Mouse (Mus musculus): ENCODE measurements around the gene Nr0b2. TPM values are rescaled to one million over a fixed set of nuclear protein-coding genes. Genes with fewer than 3 reads are reported as not detected.

Nr0b2 gene
- polyA plus RNA-seq, 1 experiment from 2014 or later = 0.13 TPM

DNA sequence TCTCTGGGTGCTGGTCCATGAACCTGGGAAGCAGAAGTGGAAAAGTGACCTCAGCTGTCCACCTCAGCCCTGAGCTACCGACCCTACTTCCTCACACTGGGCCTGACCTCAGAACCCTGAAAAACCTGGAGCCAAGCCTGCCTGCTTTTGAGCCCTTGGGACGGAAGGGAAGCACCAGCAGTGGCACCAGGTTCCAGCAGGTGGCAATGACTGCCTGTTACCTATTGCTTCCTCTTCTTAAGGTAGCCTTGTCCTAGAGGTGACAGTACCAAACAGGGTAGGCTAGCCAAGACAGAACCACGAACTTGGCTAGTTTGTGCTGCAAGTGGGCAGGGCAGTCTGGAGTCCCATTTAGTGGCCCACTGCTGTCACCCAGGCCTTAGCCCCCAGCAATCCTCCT is 20.4 kb upstream of the Nr0b2 start:
- Histone ChIP-seq H3K27ac (no peak overlapping the region), H3K4me1 (no peaks in the 10 kb centered on the region), H3K36me3 (peaks cover 95% of the 10 kb centered on the region), H3K27me3 (no peaks in the 10 kb centered on the region), H3K9me3 (no peaks in the 10 kb centered on the region), H3K4me3 (no peak overlapping the region), H3K4me2 (replicated peaks) (no peak overlapping the region), H3K9ac (no peak overlapping the region)
- 87% methylated on average over 3 of the region's 3 CpGs for WGBS
- no peak for ATAC-seq (ENCODE audit: low FRiP score, low read depth)

DNA sequence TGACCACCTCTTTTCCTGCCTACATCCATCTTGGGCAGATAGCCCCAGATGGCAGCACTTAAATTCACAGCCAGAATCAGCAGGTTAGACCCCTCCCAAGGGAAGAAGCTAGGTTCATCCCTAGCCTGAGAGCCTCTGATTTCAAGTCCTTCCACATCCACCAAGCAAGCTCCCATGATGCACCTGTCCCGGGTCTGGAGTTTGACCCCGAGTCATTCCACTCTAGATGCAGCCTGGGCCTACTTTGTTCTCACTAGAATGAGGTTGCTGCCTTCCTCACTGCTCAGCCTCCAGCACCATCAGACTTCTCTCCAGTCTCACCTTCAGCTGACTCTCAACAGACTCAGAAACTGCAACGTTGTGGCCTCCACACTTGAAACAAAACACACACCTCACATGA is 17.1 kb upstream of the Nr0b2 start:
- Histone ChIP-seq H3K9ac (no peak overlapping the region), H3K4me2 (replicated peaks) (no peak overlapping the region), H3K36me3 (peaks cover 98% of the 10 kb centered on the region), H3K4me1 (no peaks in the 10 kb centered on the region), H3K9me3 (no peaks in the 10 kb centered on the region), H3K27me3 (no peaks in the 10 kb centered on the region), H3K27ac (no peak overlapping the region), H3K4me3 (no peak overlapping the region)
- WGBS = 84% methylated on average over 3 of the region's 3 CpGs
- no peak for ATAC-seq (ENCODE audit: low FRiP score, low read depth)

- Histone ChIP-seq H3K9ac (no peak overlapping the region), H3K36me3 (peaks cover 98% of the 10 kb centered on the region), H3K27ac (no peak overlapping the region), H3K4me3 (no peak overlapping the region), H3K4me2 (replicated peaks) (no peak overlapping the region), H3K27me3 (no peaks in the 10 kb centered on the region), H3K9me3 (no peaks in the 10 kb centered on the region), H3K4me1 (no peaks in the 10 kb centered on the region)
- WGBS = 88% methylated on average over 5 of the region's 5 CpGs
- ATAC-seq (ENCODE audit: low FRiP score, low read depth) = no peak
Measured at GRCm38 (mm10) chr4:133536652-133537051, 16.5 kb upstream of the Nr0b2 start.

DNA sequence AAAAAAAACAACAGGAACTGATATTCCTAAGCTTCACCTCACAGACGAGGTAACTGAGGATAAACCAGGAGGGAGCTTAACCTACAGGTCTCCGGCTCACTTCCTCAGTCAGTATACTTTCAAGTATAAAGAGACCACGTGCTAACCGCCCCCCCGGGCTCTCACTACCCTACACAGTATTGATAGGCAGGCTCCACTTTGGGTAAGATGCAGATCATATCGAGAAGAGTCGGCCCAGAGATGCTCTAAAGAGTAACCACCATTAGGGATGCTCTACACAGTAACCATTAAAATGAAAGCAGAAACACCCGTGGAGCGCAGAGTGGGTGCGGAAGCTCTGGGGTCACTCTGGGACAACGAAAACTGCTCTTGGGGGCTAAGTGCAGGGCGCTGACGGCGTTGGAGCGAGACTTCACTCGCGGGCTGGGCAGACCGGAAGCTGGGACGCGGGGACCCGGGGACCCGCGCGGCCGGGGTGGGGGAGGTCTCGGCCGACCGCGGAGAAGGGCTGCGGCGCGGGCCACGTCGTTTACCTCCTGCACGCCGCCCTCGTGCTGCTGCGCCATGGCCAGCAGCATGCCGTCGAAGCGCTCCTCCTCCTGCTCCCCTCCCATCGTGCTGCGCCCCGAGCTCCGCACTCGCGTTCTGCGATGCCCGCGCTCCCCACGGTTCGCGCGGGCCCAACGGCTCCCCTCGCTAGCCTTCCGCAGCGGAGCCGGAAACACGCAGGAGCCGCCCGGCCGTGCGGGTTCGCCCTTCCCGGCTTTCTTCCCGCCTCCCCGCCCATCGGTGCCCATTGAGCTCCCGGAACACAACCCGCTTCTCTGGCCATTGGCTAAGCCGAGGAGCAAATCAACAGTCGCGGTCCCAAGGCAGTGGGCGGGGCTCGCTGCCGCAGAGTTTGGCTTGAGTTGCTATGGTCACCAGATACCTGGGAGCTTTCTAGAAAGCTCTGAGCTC is 7.6 kb upstream of the Nr0b2 start, which contains the start of gene Nudc:
TSS of gene Nudc (minus strand) at position 725 of the 960 bp plus-strand sequence.
- H3K4me2 ChIP-seq (replicated peaks) = peak within 1 kb of the TSS; percentile 92
- peak; percentile 97 for ATAC-seq (ENCODE audit: low FRiP score, low read depth)
- peaks cover 2% of the 10 kb centered on the region; the same call in 1 of the 2 replicates for H3K9me3 ChIP-seq
- H3K36me3 ChIP-seq = peaks cover 31% of the 10 kb centered on the region
- no peaks in the 10 kb centered on the region for H3K27me3 ChIP-seq
- H3K4me1 ChIP-seq = peaks cover 14% of the 10 kb centered on the region
- under 1% methylated on average over 66 of the region's 77 CpGs for WGBS
- peak within 1 kb of the TSS; percentile 92 for H3K9ac ChIP-seq
- H3K4me3 ChIP-seq = peak within 1 kb of the TSS; percentile 93
- H3K27ac ChIP-seq = peak within 1 kb of the TSS; percentile 70

- Histone ChIP-seq H3K27me3 (peaks cover 27% of the 10 kb centered on the region; the same call in 1 of the 2 replicates), H3K27ac (no peak overlapping the region), H3K9ac (no peak overlapping the region), H3K36me3 (no peaks in the 10 kb centered on the region), H3K4me2 (replicated peaks) (no peak overlapping the region), H3K9me3 (peaks cover 2% of the 10 kb centered on the region; the same call in 1 of the 2 replicates), H3K4me3 (no peak overlapping the region), H3K4me1 (no peaks in the 10 kb centered on the region)
- WGBS = 75% methylated on average over 1 of the region's 1 CpGs
- no peak for ATAC-seq (ENCODE audit: low FRiP score, low read depth)
Measured at GRCm38 (mm10) chr4:133552029-133552428, 1.1 kb upstream of the Nr0b2 start.

GRCm38 (mm10) chr4:133553448-133554330 is 513 bp downstream of the Nr0b2 start:
- Histone ChIP-seq H3K4me2 (replicated peaks) (no peak overlapping the region), H3K4me1 (no peaks in the 10 kb centered on the region), H3K27me3 (peaks cover 27% of the 10 kb centered on the region; the same call in 1 of the 2 replicates), H3K9me3 (no peaks in the 10 kb centered on the region), H3K9ac (no peak overlapping the region), H3K4me3 (no peak overlapping the region), H3K27ac (no peak overlapping the region), H3K36me3 (no peaks in the 10 kb centered on the region)
- ATAC-seq (ENCODE audit: low FRiP score, low read depth) = no peak
- 72% methylated on average over 19 of the region's 19 CpGs for WGBS

DNA sequence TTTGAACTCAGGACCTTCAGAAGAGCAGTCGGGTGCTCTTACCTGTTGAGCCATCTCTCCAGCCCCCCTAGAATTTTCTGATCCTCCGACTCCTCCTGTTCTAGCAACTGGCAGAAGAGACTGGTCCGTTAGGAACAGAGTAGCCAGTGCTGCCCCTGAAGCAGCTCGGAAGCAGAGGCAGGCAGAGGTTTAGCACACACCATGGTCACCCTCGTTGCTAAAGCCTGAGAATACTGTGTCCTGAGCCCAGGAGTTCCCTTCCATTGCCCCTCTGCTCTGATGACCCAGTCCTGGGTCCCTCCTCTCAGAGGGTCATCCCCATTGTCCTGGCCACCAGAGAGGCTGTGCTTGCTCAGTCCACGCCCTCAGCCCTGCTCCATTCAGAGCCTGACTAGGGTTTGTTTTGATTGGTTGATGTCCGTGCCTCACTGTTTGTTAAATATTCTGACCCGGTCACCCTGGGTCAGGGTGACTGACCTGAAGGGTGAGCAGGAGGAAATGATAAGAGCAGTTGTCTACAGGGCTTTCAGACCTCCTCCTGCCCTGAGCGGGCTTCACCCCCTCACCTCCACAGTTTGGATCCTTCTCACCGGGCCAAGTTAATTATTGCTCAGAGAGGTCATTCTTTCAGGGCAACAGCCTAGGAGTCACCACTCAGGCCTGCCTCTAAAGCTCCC is 4.0 kb downstream of the Nr0b2 start:
- Histone ChIP-seq H3K4me3 (no peak overlapping the region), H3K36me3 (no peaks in the 10 kb centered on the region), H3K27me3 (peaks cover 22% of the 10 kb centered on the region; the same call in 1 of the 2 replicates), H3K9me3 (no peaks in the 10 kb centered on the region), H3K27ac (no peak overlapping the region), H3K9ac (no peak overlapping the region), H3K4me1 (no peaks in the 10 kb centered on the region), H3K4me2 (replicated peaks) (no peak overlapping the region)
- 38% methylated on average over 10 of the region's 10 CpGs for WGBS
- ATAC-seq (ENCODE audit: low FRiP score, low read depth) = no peak

- 79% methylated on average over 4 of the region's 4 CpGs for WGBS
- Histone ChIP-seq H3K9ac (no peak overlapping the region), H3K4me3 (no peak overlapping the region), H3K27ac (no peak overlapping the region), H3K9me3 (peaks cover 3% of the 10 kb centered on the region; the same call in 1 of the 2 replicates), H3K4me2 (replicated peaks) (no peak overlapping the region), H3K4me1 (no peaks in the 10 kb centered on the region), H3K27me3 (peaks cover 5% of the 10 kb centered on the region; the same call in 1 of the 2 replicates), H3K36me3 (no peaks in the 10 kb centered on the region)
- no peak for ATAC-seq (ENCODE audit: low FRiP score, low read depth)
Measured at GRCm38 (mm10) chr4:133559846-133560245, 6.7 kb downstream of the Nr0b2 start.

- Histone ChIP-seq H3K9ac (no peak overlapping the region), H3K27me3 (no peaks in the 10 kb centered on the region), H3K36me3 (no peaks in the 10 kb centered on the region), H3K4me1 (no peaks in the 10 kb centered on the region), H3K4me2 (replicated peaks) (no peak overlapping the region), H3K9me3 (peaks cover 3% of the 10 kb centered on the region; the same call in 1 of the 2 replicates), H3K27ac (no peak overlapping the region), H3K4me3 (no peak overlapping the region)
- no peak for ATAC-seq (ENCODE audit: low FRiP score, low read depth)
- 58% methylated on average over 4 of the region's 4 CpGs for WGBS
Measured at GRCm38 (mm10) chr4:133561622-133562021, 8.4 kb downstream of the Nr0b2 start.

DNA sequence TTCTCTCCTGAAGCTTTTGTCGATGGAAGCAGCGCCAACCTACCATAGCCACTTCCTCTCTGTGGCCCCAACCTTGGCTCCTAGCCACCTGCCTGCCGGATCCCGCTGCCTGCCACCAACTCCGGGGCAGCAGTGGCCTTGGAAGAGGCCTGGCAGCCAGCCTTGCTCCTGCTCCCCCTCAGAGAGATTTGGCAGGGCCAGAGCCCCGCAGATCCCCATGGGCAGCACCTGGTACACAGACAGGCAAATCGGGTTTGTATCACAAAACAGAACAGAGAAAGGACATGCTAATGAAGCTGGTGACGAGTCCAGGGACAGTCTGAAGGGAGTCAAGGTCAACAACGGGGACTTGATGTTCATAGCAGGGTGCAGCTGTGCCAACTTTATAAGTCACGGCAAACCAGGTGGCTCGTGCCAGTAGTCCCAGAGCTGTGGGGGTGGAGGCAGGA is 10.0 kb downstream of the Nr0b2 start:
- Histone ChIP-seq H3K36me3 (no peaks in the 10 kb centered on the region), H3K27ac (no peak overlapping the region), H3K9me3 (peaks cover 3% of the 10 kb centered on the region; the same call in 1 of the 2 replicates), H3K4me2 (replicated peaks) (no peak overlapping the region), H3K9ac (no peak overlapping the region), H3K4me3 (no peak overlapping the region), H3K27me3 (no peaks in the 10 kb centered on the region), H3K4me1 (no peaks in the 10 kb centered on the region)
- no peak for ATAC-seq (ENCODE audit: low FRiP score, low read depth)
- 73% methylated on average over 11 of the region's 11 CpGs for WGBS

DNA sequence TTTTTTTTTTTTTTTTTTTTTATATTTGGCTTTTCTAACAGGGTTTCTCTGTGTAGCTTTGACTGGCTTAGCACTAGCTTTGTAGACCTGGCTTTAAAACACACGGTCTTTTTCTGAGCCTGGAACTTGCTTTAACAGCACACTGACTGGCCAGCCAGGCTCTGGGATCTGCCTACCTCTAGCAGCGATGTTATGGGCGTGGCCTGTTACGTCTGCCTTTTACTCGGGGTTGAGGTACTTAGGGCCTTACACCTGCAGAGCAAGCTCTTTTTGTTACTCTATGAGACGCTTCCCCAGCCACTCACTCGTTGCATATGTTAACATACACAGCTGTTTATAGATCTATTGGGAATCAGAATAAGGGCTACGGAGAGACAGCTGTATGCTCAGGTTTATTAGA is 14.1 kb downstream of the Nr0b2 start:
- Histone ChIP-seq H3K27me3 (no peaks in the 10 kb centered on the region), H3K27ac (no peak overlapping the region), H3K4me3 (no peak overlapping the region), H3K36me3 (no peaks in the 10 kb centered on the region), H3K4me1 (no peaks in the 10 kb centered on the region), H3K4me2 (replicated peaks) (no peak overlapping the region), H3K9me3 (peaks cover 3% of the 10 kb centered on the region; the same call in 1 of the 2 replicates), H3K9ac (no peak overlapping the region)
- WGBS = 15% methylated on average over 8 of the region's 8 CpGs
- no peak for ATAC-seq (ENCODE audit: low FRiP score, low read depth)

Data from limb, embryonic 13.5 days (tissue).